Mouse (Mus musculus) large intestine, adult 2 months (tissue): Measurements from ENCODE around the gene 2700049A03Rik. TPM values are rescaled to one million over a fixed set of nuclear protein-coding genes. Genes with fewer than 3 reads are reported as not detected.
"Not testable (repeated sequence)": the region's sequence is repeated elsewhere in the genome, so short reads cannot be mapped to it uniquely, and the experiment has no call there.

Experiments
- DNase-seq: peaks from one replicate; pipeline ENCODE4 v3.0.0-alpha.2; 2012; ENCODE audit warnings: low read depth, low spot score
- WGBS: fragments of 180-500 bp; shearing (Covaris S2); methylation state at CpG from one replicate; pipeline ENCODE4 v1.1.7; 2018; 5-methylcytosine and 5-hydroxymethylcytosine counted together
- polyA plus RNA-seq: library from polyadenylated mRNA; depleted of rRNA; stranded (reverse); fragments of >200 nt; gene quantifications from 2 replicates; pipeline ENCODE4 v1.2.3, GENCODE M21; 2012; rRNA removed

Gene 2700049A03Rik
- 1.9 and 2.1 TPM in 2 replicates for polyA plus RNA-seq

GRCm38 (mm10) chr12:71136130-71136973 lies at the start of gene 2700049A03Rik, which contains the start of gene Timm9:
Gene 2700049A03Rik, plus strand, starts transcription at chr12:71136848.
Gene Timm9, minus strand, starts transcription at chr12:71136684.
- peak; percentile 45 for DNase-seq
- WGBS = under 1% methylated on average over 52 of the region's 52 CpGs

DNA sequence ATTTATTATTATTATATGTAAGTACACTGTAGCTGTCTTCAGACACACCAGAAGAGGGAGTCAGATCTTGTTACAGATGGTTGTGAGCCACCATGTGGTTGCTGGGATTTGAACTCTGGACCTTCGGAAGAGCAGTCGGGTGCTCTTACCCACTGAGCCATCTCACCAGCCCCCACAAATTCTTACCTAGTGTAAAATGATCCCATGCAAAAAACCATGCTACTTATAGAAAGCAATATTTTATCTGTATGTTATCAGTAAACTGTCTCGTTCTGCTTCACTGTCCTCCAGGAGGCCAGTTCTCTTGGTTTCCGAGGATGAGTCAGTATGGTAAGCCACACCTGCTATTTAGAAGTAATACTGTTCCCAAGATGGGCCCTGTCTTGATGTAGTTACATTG lies 32.4 kb upstream of the 2700049A03Rik start:
- DNase-seq = not testable (repeated sequence)
- WGBS = 73% methylated on average over 4 of the region's 4 CpGs

- DNase-seq = no peak
- 91% methylated on average over 6 of the region's 6 CpGs for WGBS
Observed at GRCm38 (mm10) chr12:71107216-71107771, 29.4 kb upstream of the 2700049A03Rik start.

DNA sequence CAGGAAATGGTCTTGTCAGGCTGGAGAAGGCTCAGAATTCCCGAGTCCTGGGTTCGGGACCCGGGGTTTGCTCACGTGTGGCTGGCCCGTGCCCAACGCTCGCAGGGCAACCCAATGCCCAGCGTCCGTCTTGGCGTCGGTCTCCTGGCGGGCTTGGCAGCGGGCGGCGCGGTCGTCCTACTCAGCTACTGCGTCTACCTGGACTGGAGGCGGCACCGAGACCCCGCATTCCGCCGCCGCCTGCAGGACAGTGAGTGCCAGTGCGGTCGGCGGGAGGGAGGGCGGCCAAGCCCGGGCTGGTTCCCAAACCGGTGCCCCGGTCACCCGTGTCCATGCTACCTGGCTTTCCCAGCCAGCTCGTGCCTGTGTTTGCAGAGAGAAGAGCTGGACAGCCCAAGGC lies 25.3 kb upstream of the 2700049A03Rik start, which contains the start of gene Tomm20l:
Tomm20l (plus strand) TSS at position 98 of the 400 bp plus-strand sequence.
- no peak for DNase-seq
- 10% methylated on average over 33 of the region's 33 CpGs for WGBS

GRCm38 (mm10) chr12:71113074-71113473 lies 23.6 kb upstream of the 2700049A03Rik start:
- 86% methylated on average over 10 of the region's 10 CpGs for WGBS

GRCm38 (mm10) chr12:71113675-71114288 lies 22.9 kb upstream of the 2700049A03Rik start:
- no peak for DNase-seq
- WGBS = 23% methylated on average over 12 of the region's 12 CpGs

More at GRCm38 (mm10) chr12:71113074-71113473, 23.6 kb upstream of the 2700049A03Rik start:
- DNase-seq = no peak

- DNase-seq = no peak
- WGBS = 72% methylated on average over 5 of the region's 5 CpGs
Observed at GRCm38 (mm10) chr12:71116411-71116810, 20.2 kb upstream of the 2700049A03Rik start.

- WGBS = 85% methylated on average over 10 of the region's 10 CpGs
- no peak for DNase-seq
Observed at GRCm38 (mm10) chr12:71122731-71123130, 13.9 kb upstream of the 2700049A03Rik start.

GRCm38 (mm10) chr12:71123286-71123685 lies 13.4 kb upstream of the 2700049A03Rik start:
- WGBS = 86% methylated on average over 9 of the region's 9 CpGs
- DNase-seq = no peak

- DNase-seq = no peak
- WGBS = 12% methylated on average over 5 of the region's 5 CpGs
Observed at GRCm38 (mm10) chr12:71135581-71135980, 1.1 kb upstream of the 2700049A03Rik start.

- DNase-seq = peak; percentile 73
Observed at GRCm38 (mm10) chr12:71136974-71137491, 385 bp downstream of the 2700049A03Rik start.

GRCm38 (mm10) chr12:71137686-71138085 lies 1.0 kb downstream of the 2700049A03Rik start:
- no peak for DNase-seq
- under 1% methylated on average over 11 of the region's 11 CpGs for WGBS

More at GRCm38 (mm10) chr12:71136974-71137491, 385 bp downstream of the 2700049A03Rik start:
- under 1% methylated on average over 30 of the region's 30 CpGs for WGBS

- no peak for DNase-seq
- WGBS = 76% methylated on average over 5 of the region's 5 CpGs
Observed at GRCm38 (mm10) chr12:71139258-71139828, 2.7 kb downstream of the 2700049A03Rik start.

- no peak for DNase-seq
Observed at GRCm38 (mm10) chr12:71141189-71141588, 4.5 kb downstream of the 2700049A03Rik start.

GRCm38 (mm10) chr12:71147641-71148040 lies 11.0 kb downstream of the 2700049A03Rik start:
- WGBS = 80% methylated on average over 3 of the region's 3 CpGs
- DNase-seq = no peak

- DNase-seq = no peak
- WGBS = 95% methylated on average over 9 of the region's 9 CpGs
Observed at GRCm38 (mm10) chr12:71148801-71149200, 12.2 kb downstream of the 2700049A03Rik start.

DNA sequence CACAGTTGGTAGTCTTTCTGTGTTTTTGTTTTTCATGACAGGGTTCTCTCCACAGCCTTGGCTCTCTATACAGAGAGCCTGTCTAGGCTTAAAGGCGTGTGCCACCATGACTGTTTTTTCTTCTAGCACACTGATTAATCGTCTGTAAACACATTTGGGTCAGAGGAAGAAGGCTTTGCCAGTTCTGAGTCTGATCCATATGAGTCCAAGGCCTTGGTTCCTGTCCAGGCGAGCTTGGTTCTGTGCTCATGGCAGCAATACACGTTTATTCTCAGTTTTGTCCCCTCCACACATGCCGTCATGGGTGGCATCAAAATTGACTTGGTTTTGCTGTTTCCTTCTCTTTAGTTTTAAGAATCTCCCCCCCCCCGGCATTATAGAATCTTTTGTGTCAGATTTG lies 12.8 kb downstream of the 2700049A03Rik start:
- no peak for DNase-seq
- WGBS = 85% methylated on average over 6 of the region's 6 CpGs

- DNase-seq = no peak
- 91% methylated on average over 8 of the region's 8 CpGs for WGBS
Observed at GRCm38 (mm10) chr12:71150167-71150566, 13.5 kb downstream of the 2700049A03Rik start.

DNA sequence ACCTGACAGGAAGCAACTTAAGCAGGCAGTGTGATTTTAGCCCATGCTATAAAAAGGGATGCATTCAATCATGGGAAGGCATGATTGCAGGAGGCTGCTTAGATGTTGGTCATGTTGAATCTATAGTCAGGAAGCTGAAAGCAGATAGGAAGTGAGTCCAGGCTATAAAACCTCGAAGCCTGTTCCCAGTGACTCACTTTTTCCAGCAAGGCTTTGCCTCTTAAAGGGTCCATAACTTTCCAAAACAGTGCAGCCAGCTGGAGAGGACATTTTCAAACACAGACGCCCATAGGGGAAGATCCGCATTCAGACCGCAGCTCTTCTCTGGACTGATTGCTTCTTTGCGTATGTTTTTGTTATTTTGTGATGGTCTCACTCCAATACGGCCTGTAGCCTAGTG lies 18.3 kb downstream of the 2700049A03Rik start:
- no peak for DNase-seq
- 87% methylated on average over 6 of the region's 6 CpGs for WGBS

DNA sequence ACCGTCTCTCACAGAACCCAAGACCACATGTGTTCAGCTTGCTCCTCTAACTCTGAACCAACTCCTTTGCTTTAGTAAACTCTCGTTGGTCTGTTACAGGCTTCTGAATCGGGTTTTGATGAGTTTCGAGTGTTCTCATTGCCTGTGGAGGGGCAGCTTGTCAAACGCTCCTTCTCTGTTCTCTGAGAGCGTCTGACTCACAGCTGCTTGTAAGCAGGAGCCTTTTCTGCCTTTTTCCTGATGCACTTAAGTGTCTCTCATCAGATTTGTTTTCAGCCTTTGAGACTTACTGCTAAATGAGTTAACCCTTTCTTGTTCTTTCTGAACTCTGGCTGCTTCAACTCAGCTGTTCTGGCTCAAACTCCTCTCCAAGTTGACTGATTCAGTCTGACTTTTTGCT lies 21.3 kb downstream of the 2700049A03Rik start:
- DNase-seq = no peak
- 88% methylated on average over 6 of the region's 6 CpGs for WGBS
